Mouse (Mus musculus): ENCODE results near the gene Srsf1.
A peak's percentile ranks its signal among the peaks of the same experiment; 100 is the strongest.

Srsf1 gene

GRCm38 (mm10) chr11:88046944-88047794, at the start of gene Srsf1:
Gene Srsf1, plus strand, starts transcription at chr11:88047373.
- DNase-seq (ENCODE audit: low read depth, low spot score): peak; percentile 100

GRCm38 (mm10) chr11:87999751-88000150, 47.4 kb upstream of the Srsf1 start:
- no peak for DNase-seq (ENCODE audit: low read depth, low spot score)

DNA sequence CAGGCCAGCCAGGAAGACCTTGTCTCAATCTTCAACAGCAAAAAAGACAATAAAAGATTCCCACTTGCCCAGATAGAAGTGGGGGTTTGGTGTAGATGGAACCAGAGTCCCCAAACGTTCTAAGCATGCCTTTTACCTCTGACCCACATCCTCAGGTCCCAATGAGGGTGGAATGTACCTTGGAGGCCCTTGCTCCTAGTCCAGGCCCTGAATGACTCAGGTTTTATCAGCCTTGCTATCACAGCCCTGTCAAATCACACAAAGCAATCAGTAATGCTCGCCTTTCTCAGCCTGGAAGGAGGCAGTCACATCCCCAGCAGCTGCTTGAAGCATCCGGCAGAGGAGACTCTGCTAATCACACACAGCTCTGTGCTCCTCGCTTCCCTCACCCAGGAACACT, 44.4 kb upstream of the Srsf1 start:
- no peak for DNase-seq (ENCODE audit: low read depth, low spot score)

GRCm38 (mm10) chr11:88004123-88004522, 43.0 kb upstream of the Srsf1 start:
- no peak for DNase-seq (ENCODE audit: low read depth, low spot score)

- no peak for DNase-seq (ENCODE audit: low read depth, low spot score)
Measured at GRCm38 (mm10) chr11:88008641-88009040, 38.5 kb upstream of the Srsf1 start.

- no peak for DNase-seq (ENCODE audit: low read depth, low spot score)
Measured at GRCm38 (mm10) chr11:88009542-88010190, 37.5 kb upstream of the Srsf1 start.

DNA sequence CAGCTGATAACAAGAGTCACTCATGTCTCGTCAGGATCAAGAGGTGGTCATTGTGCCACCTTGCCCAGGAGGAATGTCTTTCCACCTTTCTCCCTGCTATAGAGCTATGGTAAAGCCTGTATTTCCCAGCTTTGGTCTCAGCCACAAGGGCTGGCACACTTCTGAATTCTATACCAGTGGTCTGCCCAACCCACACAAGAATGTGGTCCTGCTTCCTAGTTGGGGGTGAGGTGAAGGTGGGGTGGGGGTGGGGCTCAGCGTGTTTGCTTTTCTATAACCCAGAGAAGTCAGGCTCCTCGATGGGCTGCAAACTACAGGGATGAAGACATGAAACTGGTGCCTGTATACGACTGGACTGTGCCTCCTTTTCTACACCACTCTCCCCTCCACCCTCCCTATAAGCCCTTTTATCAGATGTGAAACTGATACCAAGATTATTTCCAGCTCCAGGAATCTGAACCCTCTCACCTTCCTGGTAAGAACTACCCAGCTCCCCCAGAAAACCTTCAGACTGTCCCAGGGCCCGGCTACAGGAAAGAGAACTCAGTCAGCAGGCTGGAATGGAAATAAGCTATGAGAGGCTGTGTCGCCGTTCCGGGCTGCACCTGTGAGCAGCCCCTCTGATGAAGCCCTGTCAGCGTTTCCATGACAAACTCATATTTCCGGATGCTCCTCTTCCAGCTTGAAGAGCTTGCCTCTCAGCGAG, 35.8 kb upstream of the Srsf1 start:
- DNase-seq (ENCODE audit: low read depth, low spot score): no peak

- no peak for DNase-seq (ENCODE audit: low read depth, low spot score)
Measured at GRCm38 (mm10) chr11:88011914-88012419, 35.2 kb upstream of the Srsf1 start.

GRCm38 (mm10) chr11:88012621-88013244, 34.4 kb upstream of the Srsf1 start:
- DNase-seq (ENCODE audit: low read depth, low spot score): no peak

GRCm38 (mm10) chr11:88013632-88014031, 33.5 kb upstream of the Srsf1 start:
- no peak for DNase-seq (ENCODE audit: low read depth, low spot score)

- no peak for DNase-seq (ENCODE audit: low read depth, low spot score)
Measured at GRCm38 (mm10) chr11:88015161-88015560, 32.0 kb upstream of the Srsf1 start.

- DNase-seq (ENCODE audit: low read depth, low spot score): no peak
Measured at GRCm38 (mm10) chr11:88015795-88016194, 31.4 kb upstream of the Srsf1 start.

- DNase-seq (ENCODE audit: low read depth, low spot score): no peak
Measured at GRCm38 (mm10) chr11:88023933-88024332, 23.2 kb upstream of the Srsf1 start.

DNA sequence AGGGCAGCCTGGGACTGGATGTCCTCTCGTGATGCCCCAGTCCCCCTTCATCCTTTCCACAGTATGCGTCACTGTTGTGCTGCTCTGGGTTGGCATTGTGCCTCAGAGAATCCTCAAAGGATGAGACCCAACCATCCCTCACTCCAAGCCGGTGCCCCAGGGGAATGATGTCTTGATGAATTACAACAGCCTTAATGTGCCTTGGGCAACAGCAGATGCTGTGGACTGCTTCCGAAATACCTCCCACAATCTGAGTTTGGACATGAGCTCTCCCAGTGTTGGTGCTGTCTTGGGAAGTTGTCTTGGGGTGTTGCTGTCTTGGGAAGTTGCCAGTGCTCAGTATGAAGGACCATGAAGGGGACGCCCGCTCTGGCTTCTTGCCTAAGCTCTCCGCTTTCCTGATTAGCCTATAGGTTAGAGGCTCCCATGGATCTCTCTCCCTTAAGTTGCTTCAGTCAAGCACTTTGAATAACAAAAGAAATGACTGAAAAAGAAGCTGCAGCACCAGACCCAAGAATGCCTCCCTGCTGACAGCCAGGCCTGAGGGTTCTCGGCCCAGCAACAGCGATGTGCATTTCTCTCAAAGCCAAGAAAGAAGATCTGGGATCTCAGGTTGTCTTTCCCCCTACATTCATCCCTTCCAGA, 19.7 kb upstream of the Srsf1 start:
- peak; percentile 36 for DNase-seq (ENCODE audit: low read depth, low spot score)

- no peak for DNase-seq (ENCODE audit: low read depth, low spot score)
Measured at GRCm38 (mm10) chr11:88028193-88028684, 18.9 kb upstream of the Srsf1 start.

- no peak for DNase-seq (ENCODE audit: low read depth, low spot score)
Measured at GRCm38 (mm10) chr11:88030219-88030618, 17.0 kb upstream of the Srsf1 start.

DNA sequence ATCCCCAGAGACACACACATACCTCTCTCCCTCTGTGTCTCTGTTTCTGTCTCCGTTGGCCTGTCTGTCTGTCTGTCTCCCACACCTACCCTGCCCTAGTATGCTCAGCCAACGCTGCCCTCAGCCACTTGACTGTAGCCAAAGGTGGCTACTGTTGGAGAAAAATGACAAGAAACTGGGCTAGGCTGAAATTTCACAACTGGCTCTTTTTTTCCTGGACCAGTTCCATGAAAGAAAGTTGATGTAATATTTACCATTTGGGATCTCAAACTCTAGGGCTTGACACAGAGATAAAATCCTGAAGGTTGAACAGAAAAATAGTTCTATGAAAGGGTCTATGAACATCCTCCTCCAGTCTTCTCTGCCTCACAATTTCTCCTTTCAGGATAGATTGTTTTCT, 16.3 kb upstream of the Srsf1 start:
- DNase-seq (ENCODE audit: low read depth, low spot score): no peak

- DNase-seq (ENCODE audit: low read depth, low spot score): no peak
Measured at GRCm38 (mm10) chr11:88031753-88032152, 15.4 kb upstream of the Srsf1 start.

DNA sequence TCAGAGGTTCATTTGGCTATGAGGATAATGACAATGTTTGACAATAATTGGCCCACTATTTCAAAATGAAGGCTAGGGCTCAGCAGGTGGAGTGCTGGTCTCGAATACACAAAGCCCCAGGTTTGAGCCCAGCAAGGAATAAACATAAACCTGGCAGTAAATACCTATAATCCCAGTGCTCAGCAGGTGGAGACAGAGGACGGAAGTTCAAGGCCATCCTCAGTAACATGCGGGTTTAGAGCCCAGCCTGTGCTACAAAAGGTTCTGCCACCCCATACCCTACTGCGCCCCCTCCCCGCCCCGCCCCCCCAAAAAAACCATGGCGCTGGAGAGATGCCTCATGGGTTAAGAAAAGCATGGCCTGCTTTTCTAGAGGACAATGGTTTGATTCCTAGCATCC, 11.2 kb upstream of the Srsf1 start:
- DNase-seq (ENCODE audit: low read depth, low spot score): no peak

DNA sequence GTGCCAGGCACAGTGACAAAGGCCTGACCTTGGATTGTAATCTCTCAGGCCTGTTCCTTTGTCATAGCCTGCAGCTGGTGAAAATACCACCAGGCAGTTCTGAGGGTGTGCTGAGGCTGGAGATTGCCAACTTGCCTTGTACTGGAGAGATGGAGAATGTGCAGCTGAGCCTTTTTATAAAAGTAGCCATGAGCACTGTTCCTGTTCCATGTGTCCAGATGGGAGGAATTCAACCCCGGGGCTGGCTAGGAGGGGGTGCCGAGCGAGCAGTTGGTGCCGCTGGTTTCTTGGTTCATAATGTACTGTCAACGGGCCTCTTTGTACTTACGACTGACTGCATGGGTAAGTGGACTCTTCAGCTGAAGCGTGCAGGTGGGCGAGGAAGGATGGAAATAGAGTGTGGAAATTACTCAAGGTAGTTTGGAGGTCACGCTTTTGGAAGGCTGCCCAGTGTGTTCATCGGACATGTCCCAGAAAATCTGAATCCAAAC, 10.4 kb upstream of the Srsf1 start:
- DNase-seq (ENCODE audit: low read depth, low spot score): no peak

GRCm38 (mm10) chr11:88037386-88037785, 9.8 kb upstream of the Srsf1 start:
- no peak for DNase-seq (ENCODE audit: low read depth, low spot score)

Measured in mesoderm, embryonic 11.5 days (tissue).